Mouse (Mus musculus) intestine, postnatal 0 days (tissue): Measurements from ENCODE around the gene Chil1. TPM values are rescaled to one million over a fixed set of nuclear protein-coding genes. Genes with fewer than 3 reads are reported as not detected.

Experiments
- ATAC-seq: fragments of 200-750 bp; cut with Nextera tagmentation; 2 replicates; pipeline ENCODE4 v1.8.0; 2017; ENCODE audit warnings: mild to moderate bottlenecking, moderate TSS enrichment, moderate library complexity
- H3K27ac ChIP-seq: fragments of 300-500 bp; sonication (generic); 2 replicates; pipeline ENCODE4 v1.5.1; 2014; ENCODE audit warnings: mild to moderate bottlenecking, low read depth, low read length, moderate library complexity
- H3K27me3 ChIP-seq: fragments of 300-500 bp; sonication (generic); replicated peaks from 2 replicates; pipeline ENCODE4 v1.6.1; 2014; ENCODE audit warnings: low read length, mixed read lengths; ENCODE audit not compliant: control insufficient read depth, insufficient read depth
- H3K36me3 ChIP-seq: fragments of 300-500 bp; sonication (generic); 2 replicates; pipeline ENCODE4 v1.6.1; 2014; ENCODE audit warnings: mild to moderate bottlenecking, moderate library complexity; ENCODE audit not compliant: control insufficient read depth, insufficient read depth
- H3K4me1 ChIP-seq: fragments of 300-500 bp; sonication (generic); replicated peaks from 2 replicates; pipeline ENCODE4 v1.6.1; 2014; ENCODE audit warnings: antibody characterized with exemption, low read length, mixed read lengths; ENCODE audit not compliant: control insufficient read depth, insufficient read depth
- H3K4me2 ChIP-seq: fragments of 300-500 bp; sonication (generic); replicated peaks from 2 replicates; pipeline ENCODE4 v1.6.1; 2014; ENCODE audit warnings: low read depth, mild to moderate bottlenecking, moderate library complexity
- H3K4me3 ChIP-seq: fragments of 300-500 bp; sonication (generic); 2 replicates; pipeline ENCODE4 v1.5.1; 2014; ENCODE audit warnings: low read depth, low read length
- H3K9ac ChIP-seq: fragments of 300-500 bp; sonication (generic); 2 replicates; pipeline ENCODE4 v1.6.1; 2014; ENCODE audit warnings: mild to moderate bottlenecking, low read depth, low read length
- H3K9me3 ChIP-seq: fragments of 300-500 bp; sonication (generic); 2 replicates; pipeline ENCODE4 v1.6.1; 2016; ENCODE audit warnings: mixed run types; ENCODE audit not compliant: control insufficient read depth
- CTCF ChIP-seq: sonication (generic); IDR thresholded peaks from 2 replicates; pipeline ENCODE4 v1.5.1; 2016; ENCODE audit warnings: low read depth, mild to moderate bottlenecking, control low read depth, antibody characterized with exemption, moderate library complexity
- WGBS: fragments of 180-500 bp; shearing (Covaris S2); extraction: QIAGEN DNeasy Blood & Tissue Kit; methylation state at CpG from one replicate; pipeline ENCODE4 v1.1.7; 2014; 5-methylcytosine and 5-hydroxymethylcytosine counted together
- polyA plus RNA-seq: library from polyadenylated mRNA; unstranded; fragments of >200 nt; fragmentation: Nextera tagmentation; extraction: Ambion mirVana; gene quantifications from 2 replicates; pipeline ENCODE4 v1.2.1, GENCODE M21; 2015

Gene Chil1
- polyA plus RNA-seq, 1 experiment from 2014 or later, result 0.99 TPM

- ATAC-seq, result no peak
- 79% methylated on average over 6 of the region's 6 CpGs for WGBS
Observed at GRCm38 (mm10) chr1:134161399-134161798, 20.6 kb upstream of the Chil1 start.

GRCm38 (mm10) chr1:134162510-134163225 is 19.3 kb upstream of the Chil1 start:
- Histone ChIP-seq H3K36me3 (no peaks in the 10 kb centered on the region), H3K4me2 (no peak overlapping the region), H3K4me3 (no peak overlapping the region), H3K9me3 (no peaks in the 10 kb centered on the region), H3K27me3 (no peaks in the 10 kb centered on the region), H3K9ac (no peak overlapping the region), H3K4me1 (no peaks in the 10 kb centered on the region), H3K27ac (no peak overlapping the region)
- no peak for ATAC-seq
- 0 out of 2 replicates have a peak, but pooled peaks have one; percentile 12 for TF ChIP-seq CTCF
- WGBS, result 84% methylated on average over 6 of the region's 6 CpGs

More at GRCm38 (mm10) chr1:134161399-134161798, 20.6 kb upstream of the Chil1 start:
- Histone ChIP-seq H3K9me3 (no peaks in the 10 kb centered on the region), H3K4me3 (no peak overlapping the region), H3K4me1 (no peaks in the 10 kb centered on the region), H3K27me3 (no peaks in the 10 kb centered on the region), H3K36me3 (no peaks in the 10 kb centered on the region), H3K4me2 (no peak overlapping the region), H3K27ac (no peak overlapping the region), H3K9ac (no peak overlapping the region)
- no peak for TF ChIP-seq CTCF

- H3K9me3 ChIP-seq, result no peaks in the 10 kb centered on the region
- no peak overlapping the region for H3K9ac ChIP-seq
- H3K27me3 ChIP-seq, result no peaks in the 10 kb centered on the region
- TF ChIP-seq CTCF, result no peak
- no peak overlapping the region for H3K27ac ChIP-seq
- ATAC-seq, result 0 out of 2 replicates have a peak, but pooled peaks have one; percentile 43
- WGBS, result 49% methylated on average over 7 of the region's 7 CpGs
- no peak overlapping the region for H3K4me3 ChIP-seq
- H3K36me3 ChIP-seq, result no peaks in the 10 kb centered on the region
- H3K4me2 ChIP-seq, result no peak overlapping the region
- no peaks in the 10 kb centered on the region for H3K4me1 ChIP-seq
Observed at GRCm38 (mm10) chr1:134163476-134163875, 18.5 kb upstream of the Chil1 start.

GRCm38 (mm10) chr1:134164454-134164853 is 17.5 kb upstream of the Chil1 start:
- no peak for ATAC-seq
- TF ChIP-seq CTCF, result no peak
- Histone ChIP-seq H3K27me3 (no peaks in the 10 kb centered on the region), H3K9me3 (no peaks in the 10 kb centered on the region), H3K4me3 (no peak overlapping the region), H3K9ac (no peak overlapping the region), H3K4me1 (no peaks in the 10 kb centered on the region), H3K4me2 (no peak overlapping the region), H3K36me3 (no peaks in the 10 kb centered on the region), H3K27ac (no peak overlapping the region)
- 80% methylated on average over 4 of the region's 4 CpGs for WGBS

- Histone ChIP-seq H3K9me3 (no peaks in the 10 kb centered on the region), H3K36me3 (no peaks in the 10 kb centered on the region), H3K27me3 (no peaks in the 10 kb centered on the region), H3K4me3 (no peak overlapping the region), H3K4me1 (no peaks in the 10 kb centered on the region), H3K9ac (no peak overlapping the region), H3K4me2 (no peak overlapping the region), H3K27ac (no peak overlapping the region)
- no peak for ATAC-seq
- TF ChIP-seq CTCF, result no peak
- WGBS, result 93% methylated on average over 3 of the region's 3 CpGs
Observed at GRCm38 (mm10) chr1:134166547-134166946, 15.4 kb upstream of the Chil1 start.

GRCm38 (mm10) chr1:134167416-134168305 is 14.3 kb upstream of the Chil1 start:
- H3K4me2 ChIP-seq, result no peak overlapping the region
- H3K9me3 ChIP-seq, result no peaks in the 10 kb centered on the region
- H3K27me3 ChIP-seq, result no peaks in the 10 kb centered on the region
- H3K4me3 ChIP-seq, result no peak overlapping the region
- ATAC-seq, result no peak
- H3K4me1 ChIP-seq, result no peaks in the 10 kb centered on the region
- no peak overlapping the region for H3K27ac ChIP-seq
- H3K9ac ChIP-seq, result no peak overlapping the region
- TF ChIP-seq CTCF, result no peak
- H3K36me3 ChIP-seq, result no peaks in the 10 kb centered on the region
- WGBS, result 66% methylated on average over 14 of the region's 14 CpGs
